Mouse (Mus musculus) heart, embryonic 12.5 days (tissue): ENCODE measurements around the gene Gm7075. TPM values are rescaled to one million over a fixed set of nuclear protein-coding genes. Genes with fewer than 3 reads are reported as not detected.

Experiments
- ATAC-seq: fragments of 200-750 bp; cut with Nextera tagmentation; 2 replicates; pipeline ENCODE4 v1.8.0; 2017; ENCODE audit warnings: moderate TSS enrichment, moderate library complexity; ENCODE audit not compliant: insufficient number of reproducible peaks, low FRiP score
- H3K27ac ChIP-seq: fragments of 300-500 bp; sonication (generic); 2 replicates; pipeline ENCODE4 v1.5.1; 2016; ENCODE audit warnings: mild to moderate bottlenecking, moderate library complexity; ENCODE audit not compliant: poor library complexity, severe bottlenecking
- H3K27me3 ChIP-seq: fragments of 300-500 bp; sonication (generic); replicated peaks from 2 replicates; pipeline ENCODE4 v1.6.1; 2016; ENCODE audit warnings: mild to moderate bottlenecking, moderate library complexity
- H3K36me3 ChIP-seq: fragments of 300-500 bp; sonication (generic); 2 replicates; pipeline ENCODE4 v1.6.1; 2016; ENCODE audit warnings: mild to moderate bottlenecking, moderate library complexity
- H3K4me1 ChIP-seq: fragments of 300-500 bp; sonication (generic); replicated peaks from 2 replicates; pipeline ENCODE4 v1.6.1; 2016; ENCODE audit warnings: mild to moderate bottlenecking
- H3K4me2 ChIP-seq: fragments of 300-500 bp; sonication (generic); 2 replicates; pipeline ENCODE4 v1.6.1; 2016; ENCODE audit warnings: mild to moderate bottlenecking, moderate library complexity
- H3K4me3 ChIP-seq: fragments of 300-500 bp; sonication (generic); 2 replicates; pipeline ENCODE4 v1.5.1; 2016; ENCODE audit warnings: mild to moderate bottlenecking
- H3K9ac ChIP-seq: fragments of 300-500 bp; sonication (generic); 2 replicates; pipeline ENCODE4 v1.6.1; 2016; ENCODE audit warnings: mild to moderate bottlenecking, moderate library complexity
- H3K9me3 ChIP-seq: fragments of 300-500 bp; sonication (generic); replicated peaks from 2 replicates; pipeline ENCODE4 v1.6.1; 2016; ENCODE audit warnings: mild to moderate bottlenecking, moderate library complexity
- WGBS: fragments of 180-500 bp; shearing (Covaris S2); methylation state at CpG from one replicate; pipeline ENCODE4 v1.1.7; 2016; 5-methylcytosine and 5-hydroxymethylcytosine counted together
- polyA plus RNA-seq: library from polyadenylated mRNA; unstranded; fragments of >200 nt; fragmentation: Nextera tagmentation; extraction: Ambion mirVana; gene quantifications from 2 replicates; pipeline ENCODE4 v1.2.1, GENCODE M21; 2016

Gm7075 gene
- polyA plus RNA-seq, 1 experiment from 2014 or later: not detected

DNA sequence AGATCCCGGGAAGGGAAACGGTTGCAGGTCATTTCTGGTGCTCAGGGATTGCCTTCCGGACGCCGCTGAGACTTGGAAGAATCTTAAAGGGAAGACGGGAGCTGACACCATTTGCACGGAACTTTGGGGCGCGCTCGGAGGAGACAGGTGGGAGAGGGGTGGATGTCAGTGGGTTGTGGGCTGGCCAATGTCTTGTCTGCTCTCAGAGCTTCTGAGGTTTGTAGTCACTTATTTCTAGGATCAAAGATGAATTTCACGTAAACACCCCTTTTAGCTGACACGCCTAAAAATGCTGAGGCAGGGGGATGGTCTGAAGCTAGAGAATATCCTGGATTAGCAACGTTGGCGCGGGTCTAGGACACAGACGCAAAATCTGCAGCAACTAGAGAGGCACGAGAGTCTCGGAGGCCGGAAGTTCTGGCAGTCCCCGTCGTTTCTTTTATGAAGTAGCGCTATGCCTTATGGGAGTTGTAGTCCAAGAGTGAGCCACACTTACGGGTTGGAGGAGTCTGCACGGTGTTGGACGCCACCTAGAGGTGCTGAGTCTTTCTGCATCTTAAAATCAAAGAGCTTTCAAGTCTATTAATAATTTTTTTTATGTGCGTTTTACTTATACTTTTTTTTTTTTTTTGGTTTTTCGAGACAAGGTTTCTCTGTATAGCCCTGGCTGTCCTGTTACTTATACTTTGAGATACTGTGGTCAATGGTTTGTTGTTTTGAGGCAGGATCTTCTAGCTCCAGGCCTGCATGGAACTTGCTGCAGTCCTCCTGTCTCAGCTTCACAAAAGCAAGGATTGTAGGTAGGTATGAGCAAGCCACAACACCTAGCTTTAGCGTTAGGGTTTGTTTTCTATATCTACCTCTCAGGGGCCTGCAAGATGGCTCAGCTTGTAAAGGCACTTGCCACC is 39.0 kb downstream of the Gm7075 start, which contains the start of gene Dnajc12:
Gene Dnajc12 (plus strand): TSS at position 72 of the 908 bp plus-strand sequence.
- peak within 1 kb of the TSS; percentile 65 for H3K4me3 ChIP-seq
- ATAC-seq: peak; percentile 89
- 0 out of 2 replicates have a peak within 1 kb of the TSS, but pooled peaks have one; percentile 16 for H3K27ac ChIP-seq
- peak within 1 kb of the TSS; percentile 84 for H3K9ac ChIP-seq
- H3K4me2 ChIP-seq: peak within 1 kb of the TSS; percentile 85
- no peaks in the 10 kb centered on the region for H3K9me3 ChIP-seq
- under 1% methylated on average over 28 of the region's 28 CpGs for WGBS
- H3K4me1 ChIP-seq: no peaks in the 10 kb centered on the region
- H3K36me3 ChIP-seq: no peaks in the 10 kb centered on the region
- no peaks in the 10 kb centered on the region for H3K27me3 ChIP-seq

DNA sequence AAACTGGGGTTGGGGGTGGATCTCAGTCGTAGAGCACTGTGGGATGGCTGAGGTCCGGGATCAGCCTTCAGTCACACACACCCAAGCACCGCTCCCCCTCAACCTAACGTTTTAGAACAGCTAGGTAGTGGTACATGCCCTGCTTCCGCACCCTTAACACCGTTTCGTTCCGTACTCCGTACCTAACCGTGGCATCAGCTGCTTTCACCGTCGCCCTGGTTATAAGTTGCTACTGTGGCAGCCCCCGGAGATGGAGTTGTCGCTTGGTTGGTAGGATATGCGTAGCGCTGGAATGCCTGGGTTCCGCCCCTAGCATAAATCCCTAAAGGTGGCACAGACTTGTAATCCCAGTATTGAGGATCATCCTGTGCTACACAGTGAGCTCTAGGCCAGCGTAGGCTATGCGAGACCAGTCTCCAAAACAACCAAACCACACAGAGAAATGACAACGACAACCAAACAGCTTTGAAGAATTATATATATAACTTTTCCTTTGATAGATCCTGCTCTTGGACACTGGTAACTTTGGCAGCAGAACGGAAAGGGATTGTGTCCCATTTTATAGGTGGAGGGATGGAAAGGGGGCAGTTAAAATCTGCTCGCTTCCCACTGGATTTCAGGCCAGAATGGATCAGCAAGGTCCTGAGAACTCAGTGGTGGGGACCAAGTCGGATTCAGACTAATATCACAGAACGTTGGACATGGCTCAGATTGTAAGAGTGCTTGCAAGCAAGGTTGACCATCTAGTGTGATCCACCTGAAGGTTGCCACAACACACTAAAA is 39.9 kb downstream of the Gm7075 start, which contains the start of gene Sirt1:
Gene Sirt1 (minus strand): TSS at position 207 of the 783 bp plus-strand sequence.
- WGBS: 7% methylated on average over 24 of the region's 24 CpGs

DNA sequence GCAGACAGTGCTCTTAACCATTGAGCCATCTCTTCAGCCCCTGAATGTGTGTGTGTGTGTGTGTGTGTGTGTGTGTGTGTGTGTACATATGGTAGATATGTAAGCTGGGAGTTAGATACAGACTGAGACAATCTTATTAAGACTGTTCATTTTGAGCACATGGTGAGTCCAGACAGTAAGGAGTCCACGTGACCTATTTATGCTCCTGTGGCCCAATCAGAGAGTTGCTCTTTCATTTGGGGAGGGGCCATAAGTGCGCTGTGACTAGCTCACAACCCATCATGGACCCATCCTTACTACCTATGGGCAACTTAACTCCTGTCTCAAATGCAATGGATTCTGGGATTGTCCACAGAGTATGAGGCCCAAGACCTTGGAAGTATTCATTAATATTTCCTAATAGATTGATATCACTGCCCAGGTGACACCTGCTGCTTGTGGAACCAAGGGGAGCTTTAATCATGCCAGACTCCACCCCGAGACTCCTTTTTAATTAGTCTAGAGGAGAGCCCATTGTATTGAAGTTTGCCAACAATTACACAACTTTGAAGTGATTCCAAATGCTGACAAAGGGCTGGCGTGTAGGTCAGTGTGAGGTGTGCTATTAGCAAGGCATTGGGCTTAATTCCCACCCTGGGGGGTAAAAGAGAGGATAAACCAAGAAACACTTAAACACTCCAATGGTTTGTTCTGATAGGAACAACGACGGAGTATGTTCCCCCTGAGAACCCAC is 42.5 kb downstream of the Gm7075 start:
- WGBS: 65% methylated on average over 6 of the region's 6 CpGs
- Histone ChIP-seq H3K27me3 (no peaks in the 10 kb centered on the region), H3K27ac (no peak overlapping the region), H3K4me2 (no peak overlapping the region), H3K9me3 (no peaks in the 10 kb centered on the region), H3K9ac (no peak overlapping the region), H3K36me3 (no peaks in the 10 kb centered on the region), H3K4me3 (no peak overlapping the region), H3K4me1 (no peaks in the 10 kb centered on the region)
- ATAC-seq: no peak

More for the DNA sequence above, 39.9 kb downstream of the Gm7075 start, which contains the start of gene Sirt1:
- H3K27me3 ChIP-seq: no peaks in the 10 kb centered on the region
- peak within 1 kb of the TSS; percentile 85 for H3K4me2 ChIP-seq
- H3K4me3 ChIP-seq: peak within 1 kb of the TSS; percentile 65
- H3K4me1 ChIP-seq: no peaks in the 10 kb centered on the region
- 0 out of 2 replicates have a peak, but pooled peaks have one; percentile 16 for ATAC-seq
- H3K36me3 ChIP-seq: no peaks in the 10 kb centered on the region
- H3K9me3 ChIP-seq: no peaks in the 10 kb centered on the region
- H3K9ac ChIP-seq: peak within 1 kb of the TSS; percentile 84
- H3K27ac ChIP-seq: 0 out of 2 replicates have a peak within 1 kb of the TSS, but pooled peaks have one; percentile 16

DNA sequence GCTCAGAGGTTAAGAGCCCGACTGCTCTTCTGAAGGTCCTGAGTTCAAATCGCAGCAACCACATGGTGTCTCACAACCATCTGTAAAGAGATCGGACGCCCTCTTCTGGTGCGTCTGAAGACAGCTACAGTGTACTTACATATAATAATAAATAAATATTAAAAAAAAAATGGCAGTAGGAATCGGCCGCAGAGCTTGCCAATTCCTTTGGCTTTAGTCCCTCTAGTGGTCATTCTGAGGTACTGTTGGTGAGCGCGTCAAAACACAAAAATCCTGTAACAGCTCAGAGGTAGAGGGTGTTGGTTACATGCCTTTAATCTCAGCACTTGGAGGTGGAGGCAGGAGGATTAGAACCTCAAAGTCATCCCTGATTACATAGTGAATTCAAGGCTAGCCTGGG is 44.1 kb downstream of the Gm7075 start:
- Histone ChIP-seq H3K27ac (no peak overlapping the region), H3K27me3 (no peaks in the 10 kb centered on the region), H3K4me3 (no peak overlapping the region), H3K4me2 (peak overlapping the region; percentile 24; the same call in 1 of the 2 replicates), H3K4me1 (no peaks in the 10 kb centered on the region), H3K9ac (no peak overlapping the region), H3K9me3 (no peaks in the 10 kb centered on the region), H3K36me3 (no peaks in the 10 kb centered on the region)
- no peak for ATAC-seq
- 24% methylated on average over 9 of the region's 9 CpGs for WGBS

DNA sequence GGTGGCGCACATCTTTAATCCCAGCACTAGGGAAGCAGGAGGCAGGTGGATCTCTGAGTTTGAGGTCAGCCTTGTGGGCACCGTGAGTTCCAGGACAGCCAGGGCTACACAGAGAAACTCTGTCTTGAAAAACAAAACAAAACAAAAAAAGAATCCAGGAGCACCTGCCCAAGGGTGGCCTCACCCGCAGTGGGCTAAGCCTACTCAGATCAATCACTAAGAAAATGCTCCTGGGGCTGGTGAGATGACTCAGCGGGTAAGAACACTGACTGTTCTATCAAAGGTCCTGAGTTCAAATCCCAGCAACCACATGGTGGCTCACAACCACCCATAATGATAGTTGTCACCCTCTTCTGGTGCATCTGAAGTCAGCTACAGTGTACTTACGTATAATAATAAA is 45.3 kb downstream of the Gm7075 start:
- H3K4me1 ChIP-seq: no peaks in the 10 kb centered on the region
- H3K4me2 ChIP-seq: no peak overlapping the region
- no peak overlapping the region for H3K9ac ChIP-seq
- WGBS: 80% methylated on average over 5 of the region's 5 CpGs
- no peak overlapping the region for H3K4me3 ChIP-seq
- H3K36me3 ChIP-seq: no peaks in the 10 kb centered on the region
- H3K9me3 ChIP-seq: no peaks in the 10 kb centered on the region
- H3K27me3 ChIP-seq: no peaks in the 10 kb centered on the region
- no peak for ATAC-seq
- H3K27ac ChIP-seq: no peak overlapping the region

Other genes with a start within 250 kb of the Gm7075 start
- gene Mypn, start 217.8 kb downstream of the Gm7075 start, polyA plus RNA-seq: 6.3 and 7.2 TPM in 2 replicates
- gene Herc4, start 178.0 kb downstream of the Gm7075 start, polyA plus RNA-seq: 29.9 and 32.1 TPM in 2 replicates
- gene Sirt1, start 40.1 kb downstream of the Gm7075 start, polyA plus RNA-seq: 4.7 and 4.8 TPM in 2 replicates
- 7.7 and 8.2 TPM in 2 replicates for gene Dnajc12, start 39.3 kb downstream of the Gm7075 start, polyA plus RNA-seq
- 24.0 and 27.3 TPM in 2 replicates for gene Ctnna3, start 8.3 kb upstream of the Gm7075 start, polyA plus RNA-seq